Mouse (Mus musculus) stomach, embryonic 14.5 days (tissue): ENCODE measurements around the gene Tmc4. TPM values are rescaled to one million over a fixed set of nuclear protein-coding genes. Genes with fewer than 3 reads are reported as not detected.
A peak's percentile ranks its signal among the peaks of the same experiment; 100 is the strongest.
"Not testable (repeated sequence)": the region's sequence is repeated elsewhere in the genome, so short reads cannot be mapped to it uniquely, and the experiment has no call there.

Source experiments
- ATAC-seq: fragments of 200-750 bp; cut with Nextera tagmentation; 2 replicates; pipeline ENCODE4 v1.8.0; 2017; ENCODE audit warnings: low read depth, moderate TSS enrichment; ENCODE audit not compliant: insufficient number of reproducible peaks, insufficient read depth, low FRiP score
- H3K27ac ChIP-seq: fragments of 300-500 bp; sonication (generic); 2 replicates; pipeline ENCODE4 v1.5.1; 2014; ENCODE audit warnings: mild to moderate bottlenecking, low read length, moderate library complexity, mixed read lengths
- H3K27me3 ChIP-seq: fragments of 300-500 bp; sonication (generic); 2 replicates; pipeline ENCODE4 v1.6.1; 2014; ENCODE audit warnings: low read length, control low read depth, mixed read lengths; ENCODE audit not compliant: control insufficient read depth, insufficient read depth
- H3K36me3 ChIP-seq: fragments of 300-500 bp; sonication (generic); 2 replicates; pipeline ENCODE4 v1.6.1; 2014; ENCODE audit warnings: mild to moderate bottlenecking, control low read depth, low read length, moderate library complexity, mixed read lengths; ENCODE audit not compliant: control insufficient read depth, insufficient read depth
- H3K4me1 ChIP-seq: fragments of 300-500 bp; sonication (generic); 2 replicates; pipeline ENCODE4 v1.6.1; 2014; ENCODE audit warnings: low read length, control low read depth, mixed read lengths; ENCODE audit not compliant: control insufficient read depth, insufficient read depth
- H3K4me2 ChIP-seq: fragments of 300-500 bp; sonication (generic); replicated peaks from 2 replicates; pipeline ENCODE4 v1.6.1; 2014; ENCODE audit warnings: low read depth, low read length, control low read depth
- H3K4me3 ChIP-seq: fragments of 300-500 bp; sonication (generic); 2 replicates; pipeline ENCODE4 v1.5.1; 2014; ENCODE audit warnings: low read depth, low read length, control low read depth
- H3K9ac ChIP-seq: fragments of 300-500 bp; sonication (generic); replicated peaks from 2 replicates; pipeline ENCODE4 v1.6.1; 2014; ENCODE audit warnings: low read depth, mild to moderate bottlenecking, control low read depth, low read length, moderate library complexity, mixed read lengths
- H3K9me3 ChIP-seq: fragments of 300-500 bp; sonication (generic); 2 replicates; pipeline ENCODE4 v1.6.1; 2016; ENCODE audit warnings: low read depth, low read length, control low read depth; ENCODE audit not compliant: control insufficient read depth
- WGBS: fragments of 180-500 bp; shearing (Covaris S2); extraction: QIAGEN DNeasy Blood & Tissue Kit; methylation state at CpG from one replicate; pipeline ENCODE4 v1.1.7; 2014; 5-methylcytosine and 5-hydroxymethylcytosine counted together
- polyA plus RNA-seq: library from polyadenylated mRNA; unstranded; fragments of >200 nt; fragmentation: Nextera tagmentation; extraction: Ambion mirVana; gene quantifications from 2 replicates; pipeline ENCODE4 v1.2.1, GENCODE M21; 2014

Tmc4 gene
- polyA plus RNA-seq, 1 experiment from 2014 or later, result 67.3 TPM

DNA sequence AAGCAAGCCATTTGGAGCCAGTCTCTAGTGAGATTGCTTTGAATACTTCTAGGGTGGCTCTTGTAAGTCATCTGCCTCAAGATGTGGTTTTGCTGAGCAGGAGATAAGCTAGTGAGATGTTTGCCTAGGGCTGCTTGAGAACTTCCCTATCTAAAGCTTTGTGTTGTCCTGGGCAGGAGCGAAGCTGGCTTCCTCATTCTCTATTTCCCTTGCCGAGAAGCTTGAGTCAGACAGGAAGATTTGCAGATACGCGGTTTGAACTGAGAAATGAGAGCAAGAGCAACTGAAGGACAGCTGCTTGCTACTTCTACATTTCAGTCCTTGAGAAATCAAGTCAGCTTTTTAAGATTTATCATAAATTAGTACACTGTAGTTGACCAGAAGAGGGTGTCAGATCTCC lies 29.7 kb upstream of the Tmc4 start:
- no peak overlapping the region; the same call in 1 of the 2 replicates for H3K4me2 ChIP-seq
- peaks cover 31% of the 10 kb centered on the region for H3K36me3 ChIP-seq
- no peak overlapping the region for H3K27ac ChIP-seq
- H3K9ac ChIP-seq, result no peak overlapping the region
- H3K9me3 ChIP-seq, result no peaks in the 10 kb centered on the region
- H3K4me1 ChIP-seq, result peaks cover 9% of the 10 kb centered on the region
- no peak for ATAC-seq
- WGBS, result 56% methylated on average over 4 of the region's 4 CpGs
- H3K27me3 ChIP-seq, result no peaks in the 10 kb centered on the region
- H3K4me3 ChIP-seq, result no peak overlapping the region

- Histone ChIP-seq H3K4me2 (peak overlapping the region; percentile 88), H3K36me3 (peaks cover 34% of the 10 kb centered on the region), H3K27me3 (no peaks in the 10 kb centered on the region), H3K9me3 (no peaks in the 10 kb centered on the region), H3K9ac (peak overlapping the region; percentile 86; the same call in 1 of the 2 replicates), H3K4me3 (peak overlapping the region; percentile 80), H3K27ac (0 out of 2 replicates have a peak overlapping the region, but pooled peaks have one; percentile 52), H3K4me1 (peaks cover 9% of the 10 kb centered on the region)
- WGBS, result 51% methylated on average over 11 of the region's 11 CpGs
- no peak for ATAC-seq
Observed at GRCm38 (mm10) chr7:3706343-3706934, 29.1 kb upstream of the Tmc4 start.

DNA sequence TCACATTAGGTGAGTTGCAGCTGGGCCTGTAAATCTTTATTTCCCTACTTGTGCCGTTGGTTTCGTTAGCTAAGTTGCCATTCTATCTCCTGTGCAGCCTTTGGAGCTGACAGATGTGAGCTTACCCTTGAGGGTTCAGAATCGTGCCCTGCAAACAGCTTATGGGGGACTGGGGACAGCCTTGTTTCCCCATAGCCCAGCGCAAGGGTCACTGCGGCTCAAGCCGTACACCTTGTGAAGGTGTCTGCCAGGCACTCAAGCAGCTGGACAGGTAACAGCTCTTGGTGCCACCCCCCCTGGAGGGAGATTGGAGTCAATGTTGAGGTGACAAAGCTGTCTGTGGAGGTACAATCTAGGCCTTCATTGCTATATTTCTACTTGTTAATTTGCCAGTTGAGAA lies 28.6 kb upstream of the Tmc4 start:
- no peak for ATAC-seq
- Histone ChIP-seq H3K9me3 (no peaks in the 10 kb centered on the region), H3K36me3 (peaks cover 36% of the 10 kb centered on the region), H3K4me1 (peaks cover 9% of the 10 kb centered on the region), H3K4me2 (peak overlapping the region; percentile 88), H3K27ac (0 out of 2 replicates have a peak overlapping the region, but pooled peaks have one; percentile 52), H3K9ac (peak overlapping the region; percentile 86), H3K27me3 (no peaks in the 10 kb centered on the region), H3K4me3 (peak overlapping the region; percentile 80)
- WGBS, result 21% methylated on average over 6 of the region's 6 CpGs

DNA sequence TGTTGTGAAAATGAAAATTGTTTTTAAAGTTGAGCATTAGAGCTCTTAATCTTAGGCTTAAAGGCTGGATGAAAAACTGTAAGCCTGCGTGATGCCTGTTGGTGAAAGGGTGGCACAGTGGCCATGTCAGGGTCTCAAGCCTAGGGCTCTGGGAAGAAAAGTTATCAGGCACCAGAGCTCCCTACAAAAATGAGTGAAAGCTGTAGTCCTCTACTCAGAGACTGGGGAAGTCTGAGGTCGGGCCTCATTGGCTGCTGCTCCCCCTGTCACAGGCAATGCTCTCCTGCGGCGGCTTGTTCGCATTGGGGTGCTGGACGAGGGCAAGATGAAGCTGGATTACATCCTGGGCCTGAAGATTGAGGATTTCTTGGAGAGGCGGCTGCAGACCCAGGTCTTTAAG lies 28.1 kb upstream of the Tmc4 start:
- peak overlapping the region; percentile 95; the same call in 1 of the 2 replicates for H3K27ac ChIP-seq
- not testable (repeated sequence) for ATAC-seq

DNA sequence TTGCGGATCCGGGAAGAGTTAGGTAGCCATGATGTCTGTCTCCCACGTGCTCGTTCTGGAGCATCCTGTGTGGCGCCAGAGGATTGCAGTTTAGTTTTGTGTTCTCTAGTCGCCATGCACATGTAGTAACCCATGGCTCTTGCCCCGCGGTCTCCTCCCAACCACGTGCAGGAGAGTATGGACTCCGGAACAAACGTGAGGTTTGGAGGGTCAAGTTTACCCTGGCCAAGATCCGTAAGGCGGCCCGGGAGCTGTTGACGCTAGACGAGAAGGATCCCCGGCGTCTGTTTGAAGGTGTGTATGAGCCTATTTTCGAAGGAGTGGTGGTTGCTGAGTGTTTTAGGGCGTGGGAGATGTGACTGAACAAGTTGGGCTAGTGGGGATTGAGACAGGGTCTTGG lies 27.1 kb upstream of the Tmc4 start:
- Histone ChIP-seq H3K9me3 (no peaks in the 10 kb centered on the region), H3K27ac (peak overlapping the region; percentile 95), H3K4me2 (peak overlapping the region; percentile 88), H3K4me3 (peak overlapping the region; percentile 80), H3K4me1 (peaks cover 9% of the 10 kb centered on the region), H3K36me3 (peaks cover 42% of the 10 kb centered on the region), H3K9ac (peak overlapping the region; percentile 86), H3K27me3 (no peaks in the 10 kb centered on the region)
- peak; percentile 10; the same call in 1 of the 2 replicates for ATAC-seq
- under 1% methylated on average over 20 of the region's 20 CpGs for WGBS

More for the DNA sequence above, 28.1 kb upstream of the Tmc4 start:
- not testable (repeated sequence) for H3K9me3 ChIP-seq, H3K4me1 ChIP-seq, H3K27me3 ChIP-seq
- H3K4me2 ChIP-seq, result peak overlapping the region; percentile 88
- H3K36me3 ChIP-seq, result peaks cover 36% of the 10 kb centered on the region
- peak overlapping the region; percentile 80 for H3K4me3 ChIP-seq
- 5% methylated on average over 6 of the region's 7 CpGs for WGBS
- peak overlapping the region; percentile 86 for H3K9ac ChIP-seq

GRCm38 (mm10) chr7:3703879-3704441 lies 26.6 kb upstream of the Tmc4 start, which contains the start of gene Rps9:
Gene Rps9, plus strand, starts transcription at chr7:3703993.
- Histone ChIP-seq H3K9ac (peak within 1 kb of the TSS; percentile 86), H3K9me3 (no peaks in the 10 kb centered on the region), H3K4me2 (peak within 1 kb of the TSS; percentile 88), H3K4me3 (peak within 1 kb of the TSS; percentile 80), H3K4me1 (peaks cover 9% of the 10 kb centered on the region), H3K27me3 (no peaks in the 10 kb centered on the region), H3K27ac (peak within 1 kb of the TSS; percentile 95), H3K36me3 (peaks cover 45% of the 10 kb centered on the region)
- WGBS, result 2% methylated on average over 42 of the region's 42 CpGs
- peak; percentile 95 for ATAC-seq

DNA sequence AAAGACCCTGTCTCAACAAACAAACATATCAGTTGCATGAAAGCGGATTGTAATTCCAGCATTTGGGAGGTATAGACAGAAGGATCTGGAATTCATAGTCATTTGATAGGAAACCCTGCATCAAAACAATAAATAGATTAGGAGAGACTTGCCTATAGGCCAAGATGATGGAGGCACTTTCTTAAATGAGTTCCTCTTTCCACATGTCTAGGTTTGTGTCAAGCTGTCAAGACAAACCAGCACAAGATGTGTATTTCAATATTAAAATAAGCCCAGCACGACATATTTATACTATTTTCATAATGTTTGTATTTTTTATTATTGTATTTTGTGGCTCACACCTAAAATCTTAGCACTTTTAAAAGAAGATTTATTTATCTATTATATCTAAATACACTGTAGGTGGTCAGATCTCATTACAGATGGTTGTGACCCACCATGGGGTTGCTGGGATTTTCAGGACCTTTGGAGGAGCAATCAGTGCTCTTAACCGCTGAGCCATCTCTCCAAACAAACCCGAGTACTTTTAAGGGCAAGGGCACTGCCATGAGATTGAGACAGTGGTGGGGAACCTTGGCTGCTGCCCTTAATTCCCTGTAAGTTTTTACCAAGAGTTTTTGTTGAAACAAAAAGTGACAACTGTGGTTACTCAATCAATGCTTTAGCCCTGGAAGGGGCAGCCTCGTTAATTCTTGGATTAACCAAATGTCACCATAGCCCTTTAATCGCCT lies 26.0 kb upstream of the Tmc4 start:
- Histone ChIP-seq H3K9ac (peak overlapping the region; percentile 86), H3K27me3 (no peaks in the 10 kb centered on the region), H3K4me2 (peak overlapping the region; percentile 42), H3K27ac (peak overlapping the region; percentile 53; the same call in 1 of the 2 replicates), H3K4me1 (peaks cover 9% of the 10 kb centered on the region), H3K36me3 (peaks cover 51% of the 10 kb centered on the region), H3K4me3 (peak overlapping the region; percentile 80), H3K9me3 (no peaks in the 10 kb centered on the region)
- 21% methylated on average over 6 of the region's 6 CpGs for WGBS
- peak; percentile 24; the same call in 1 of the 2 replicates for ATAC-seq

- no peak overlapping the region for H3K4me2 ChIP-seq
- peaks cover 7% of the 10 kb centered on the region; the same call in 1 of the 2 replicates for H3K4me1 ChIP-seq
- H3K9me3 ChIP-seq, result no peaks in the 10 kb centered on the region
- no peak overlapping the region for H3K4me3 ChIP-seq
- H3K9ac ChIP-seq, result no peak overlapping the region
- H3K36me3 ChIP-seq, result peaks cover 39% of the 10 kb centered on the region
- ATAC-seq, result no peak
- H3K27me3 ChIP-seq, result no peaks in the 10 kb centered on the region
- H3K27ac ChIP-seq, result no peak overlapping the region
- 96% methylated on average over 6 of the region's 6 CpGs for WGBS
Observed at GRCm38 (mm10) chr7:3698471-3698870, 21.1 kb upstream of the Tmc4 start.
